Mouse (Mus musculus): ENCODE data around the gene Igtp.
"Not testable (repeated sequence)": the region's sequence is repeated elsewhere in the genome, so short reads cannot be mapped to it uniquely, and the experiment has no call there.

The Igtp gene

DNA sequence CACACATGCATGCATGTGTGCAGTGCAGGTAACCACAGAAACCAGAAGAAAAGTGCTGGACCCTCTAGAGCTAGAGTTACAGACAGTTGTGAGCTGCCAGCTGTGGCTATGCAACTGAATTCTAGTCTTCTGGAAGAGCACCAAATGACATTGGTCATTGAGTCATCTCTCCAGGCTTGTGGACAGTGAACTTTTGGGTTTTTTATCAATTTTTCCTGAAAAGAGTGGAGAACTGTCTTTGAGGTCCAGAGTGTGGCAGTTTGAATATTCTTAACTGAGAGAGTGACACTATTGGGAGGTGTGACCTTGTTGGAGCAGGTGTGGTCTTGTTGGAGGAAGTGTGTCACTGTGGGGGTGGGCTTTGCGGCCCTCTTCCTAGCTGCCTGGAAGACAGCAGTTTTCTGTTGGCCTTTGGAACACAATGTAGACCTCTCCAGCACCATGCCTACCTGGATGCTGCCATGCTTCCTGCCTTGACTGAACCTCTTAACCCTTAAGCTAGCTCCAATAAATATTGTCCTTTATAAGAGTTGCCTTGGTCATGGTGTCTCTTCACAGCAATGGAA lies 11.0 kb downstream of the Igtp start:
- in situ Hi-C loops (cut with MboI; ENCODE audit: low pct_unique_long_range_greater_than_20kb in 1 of 2, low sequenced_read_pairs in 2 of 2, unreplicated experiment in 1 of 2): no loop called here

DNA sequence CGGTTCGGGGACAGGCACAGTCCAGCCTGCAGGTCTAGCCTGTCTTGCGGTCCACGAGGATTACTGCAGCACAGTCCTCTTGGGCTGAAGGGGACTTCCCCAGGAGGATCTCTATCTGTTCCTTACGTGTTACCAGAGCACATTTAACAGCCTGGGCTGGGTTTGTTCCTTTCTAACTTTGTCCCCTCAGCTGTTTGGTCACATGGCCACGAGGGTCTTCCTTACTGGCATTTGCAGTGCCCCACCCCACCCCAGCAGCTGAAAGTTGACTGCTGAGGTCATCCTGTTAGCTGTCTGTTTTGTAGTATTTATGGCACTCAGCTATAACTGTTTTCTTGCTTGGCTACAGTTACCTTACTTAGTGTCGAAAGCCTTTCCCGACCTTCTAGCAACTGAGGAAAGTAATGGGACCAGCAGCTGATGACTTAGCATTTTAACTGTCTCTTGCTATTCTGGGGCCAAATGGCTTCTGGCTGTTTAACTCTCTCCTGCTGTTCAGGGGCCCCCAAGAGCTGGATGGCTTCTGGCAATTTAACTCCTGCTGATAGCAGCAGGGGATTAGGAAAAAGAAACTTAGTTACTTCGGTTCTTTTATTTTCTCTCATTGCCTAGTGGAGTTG lies 11.8 kb downstream of the Igtp start:
- in situ Hi-C loops (cut with MboI; ENCODE audit: low pct_unique_long_range_greater_than_20kb in 1 of 2, low sequenced_read_pairs in 2 of 2, unreplicated experiment in 1 of 2): no loop called here

DNA sequence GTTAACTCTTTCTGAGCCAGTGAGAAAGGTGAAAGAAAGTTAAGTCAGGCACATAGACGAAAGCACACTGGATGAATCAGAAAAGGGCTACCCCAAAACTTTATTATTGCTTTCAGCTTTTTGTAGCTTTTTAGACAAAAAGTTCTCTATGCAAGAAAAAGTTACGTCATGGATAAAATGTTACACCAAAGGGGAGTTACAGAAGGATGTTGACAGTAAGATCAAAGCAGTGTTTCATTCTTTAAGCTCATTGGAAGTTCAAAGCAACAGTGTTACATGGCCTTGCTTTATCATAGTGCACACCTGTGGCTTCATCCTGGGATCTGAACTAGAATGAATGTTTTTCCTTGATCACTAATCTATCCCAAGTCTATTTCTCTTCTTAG lies 12.3 kb downstream of the Igtp start:
- in situ Hi-C loops (cut with MboI; ENCODE audit: low pct_unique_long_range_greater_than_20kb in 1 of 2, low sequenced_read_pairs in 2 of 2, unreplicated experiment in 1 of 2): no loop called here

DNA sequence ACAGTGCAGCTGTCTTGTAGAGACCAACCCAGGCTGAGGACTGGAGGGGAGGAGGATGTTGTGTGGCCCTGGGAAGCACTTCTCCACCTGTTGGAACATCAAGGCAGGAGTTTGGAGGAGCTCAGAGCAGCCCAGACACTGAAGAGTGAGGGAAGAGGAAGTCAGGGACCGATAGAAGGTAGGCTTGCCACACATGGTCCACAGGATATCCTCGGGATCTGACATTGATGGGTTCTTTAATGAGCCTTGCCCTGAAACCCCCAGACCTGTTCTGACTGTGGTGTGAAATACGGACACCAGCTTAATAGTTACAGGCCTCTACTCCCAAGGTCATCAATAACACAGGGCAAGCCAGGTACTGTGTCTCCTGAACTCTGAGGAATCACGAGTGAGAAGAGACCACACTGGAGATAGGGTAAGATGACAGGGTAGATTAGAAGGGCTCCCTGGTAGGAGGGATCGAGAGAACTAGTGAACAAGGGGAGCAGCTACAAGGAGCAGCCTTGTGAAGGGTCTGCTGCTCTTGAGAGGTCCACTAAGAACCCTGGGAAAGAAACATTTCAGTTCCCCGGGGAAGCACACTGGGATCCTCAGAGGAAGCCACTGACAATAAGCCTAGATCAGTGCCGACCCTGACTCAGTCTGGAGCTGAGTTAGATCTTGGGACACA lies 14.5 kb downstream of the Igtp start:
- in situ Hi-C loops (cut with MboI; ENCODE audit: low pct_unique_long_range_greater_than_20kb in 1 of 2, low sequenced_read_pairs in 2 of 2, unreplicated experiment in 1 of 2): no loop called here

DNA sequence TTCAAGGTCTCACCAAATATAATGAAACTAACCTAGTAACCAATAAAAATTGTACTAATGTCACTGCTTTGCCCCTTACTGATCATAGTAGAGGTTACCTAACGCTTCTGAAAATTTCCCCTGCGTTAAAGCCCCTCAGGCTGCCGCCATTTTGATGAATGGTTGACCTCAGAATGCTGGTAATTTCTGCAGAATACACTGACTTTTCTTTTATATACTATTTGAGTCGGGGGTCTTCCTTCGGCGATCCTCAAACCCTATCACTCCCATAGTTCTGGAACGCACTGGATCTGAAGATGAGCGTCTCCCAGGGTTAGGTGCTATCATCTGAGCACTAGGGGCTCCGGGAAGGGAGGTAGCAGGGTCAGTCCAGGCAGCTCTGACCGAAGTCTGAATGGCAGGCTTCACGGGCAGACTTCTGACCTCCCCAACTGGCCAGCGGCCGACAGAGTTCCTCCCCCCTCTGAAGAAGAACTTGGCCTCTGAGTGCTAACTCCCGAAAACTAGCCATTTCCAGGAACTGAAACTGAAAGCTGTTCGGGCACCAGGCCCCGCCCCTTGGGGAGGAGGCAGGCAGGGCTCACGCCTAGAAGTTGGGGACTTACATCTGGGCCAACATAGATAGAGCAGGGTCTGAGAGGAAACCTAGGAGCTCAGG lies 15.2 kb downstream of the Igtp start:
- in situ Hi-C loops (cut with MboI; ENCODE audit: low pct_unique_long_range_greater_than_20kb in 1 of 2, low sequenced_read_pairs in 2 of 2, unreplicated experiment in 1 of 2): no loop called here

DNA sequence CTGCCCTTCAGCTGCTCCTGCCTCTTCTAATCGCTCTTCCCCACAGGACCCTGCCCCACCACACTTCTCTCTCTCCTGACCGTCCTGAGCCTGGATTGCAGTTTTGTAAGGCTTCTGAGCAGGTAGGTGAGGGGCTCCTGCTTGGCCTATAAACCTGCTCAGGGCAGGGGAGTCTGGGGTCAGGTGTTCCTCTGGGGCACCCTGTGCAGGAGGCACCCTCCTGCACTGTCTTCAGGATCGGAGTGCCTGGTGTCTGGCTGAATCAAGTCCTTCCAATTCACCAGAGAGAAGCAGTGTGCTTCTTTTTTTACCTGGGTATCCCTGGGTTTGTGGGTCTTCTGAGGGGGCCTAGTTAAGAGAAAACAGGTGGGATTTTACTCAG lies 15.7 kb downstream of the Igtp start:
- in situ Hi-C loops (cut with MboI; ENCODE audit: low pct_unique_long_range_greater_than_20kb in 1 of 2, low sequenced_read_pairs in 2 of 2, unreplicated experiment in 1 of 2): not testable (repeated sequence)

DNA sequence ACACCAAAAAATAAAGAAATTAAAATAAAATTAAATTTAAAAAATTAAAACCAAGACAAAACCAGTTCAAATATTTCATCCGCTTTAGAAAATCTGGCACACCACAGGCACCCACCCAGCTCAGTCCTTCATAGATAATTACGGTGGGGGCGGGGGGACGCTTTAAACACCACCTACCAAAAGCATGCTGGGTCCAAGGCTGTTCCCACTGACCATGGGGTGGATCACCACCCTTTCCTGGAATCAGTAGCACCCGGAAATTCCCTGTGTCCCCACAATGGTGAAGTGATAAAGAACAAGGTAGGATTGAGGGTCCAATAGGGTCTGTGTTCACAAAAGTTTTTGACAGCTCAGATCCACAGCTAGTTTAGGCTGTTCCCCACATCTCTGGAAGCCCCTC lies 16.5 kb downstream of the Igtp start:
- in situ Hi-C loops (cut with MboI; ENCODE audit: low pct_unique_long_range_greater_than_20kb in 1 of 2, low sequenced_read_pairs in 2 of 2, unreplicated experiment in 1 of 2): no loop called here

DNA sequence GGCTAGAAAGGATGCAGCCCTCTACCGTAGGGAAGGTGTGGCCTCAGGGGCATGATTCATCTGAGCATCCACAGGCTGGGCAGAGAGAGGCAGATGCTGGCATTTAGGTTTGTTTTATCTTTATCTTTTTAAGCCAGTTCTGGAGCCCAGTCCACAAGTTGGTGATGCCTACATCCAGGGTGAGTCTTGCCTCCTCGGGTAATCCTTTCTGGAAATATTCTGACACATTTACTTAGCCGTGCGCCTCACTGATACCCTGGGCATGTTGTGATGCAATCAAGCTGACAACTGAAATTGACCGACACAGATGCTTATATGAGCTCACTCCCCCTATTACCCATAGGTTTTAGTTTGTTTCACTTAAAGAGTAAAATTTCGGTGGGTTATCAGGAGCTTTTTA lies 17.5 kb downstream of the Igtp start:
- in situ Hi-C loops (cut with MboI; ENCODE audit: low pct_unique_long_range_greater_than_20kb in 1 of 2, low sequenced_read_pairs in 2 of 2, unreplicated experiment in 1 of 2): no loop called here

DNA sequence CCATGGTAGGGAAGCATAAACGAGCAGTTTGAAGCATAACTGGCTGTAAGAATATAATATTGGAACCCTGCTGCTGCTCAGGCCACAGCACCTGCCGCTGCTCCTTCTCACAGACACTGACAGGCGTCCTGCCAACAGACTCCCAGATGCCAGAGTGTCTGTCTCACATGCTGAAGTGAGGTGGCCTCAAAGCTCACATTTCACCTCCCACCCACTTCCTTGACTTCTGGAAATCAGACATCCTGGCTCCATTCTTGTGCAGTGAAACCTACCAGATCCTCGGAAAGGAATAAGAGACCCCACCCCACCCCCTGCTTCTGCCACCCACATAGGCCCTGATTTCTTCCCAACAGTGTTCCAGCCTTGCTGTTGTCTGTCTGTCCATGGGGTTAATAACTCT lies 24.4 kb downstream of the Igtp start:
- in situ Hi-C loops (cut with MboI; ENCODE audit: low pct_unique_long_range_greater_than_20kb in 1 of 2, low sequenced_read_pairs in 2 of 2, unreplicated experiment in 1 of 2): no loop called here

DNA sequence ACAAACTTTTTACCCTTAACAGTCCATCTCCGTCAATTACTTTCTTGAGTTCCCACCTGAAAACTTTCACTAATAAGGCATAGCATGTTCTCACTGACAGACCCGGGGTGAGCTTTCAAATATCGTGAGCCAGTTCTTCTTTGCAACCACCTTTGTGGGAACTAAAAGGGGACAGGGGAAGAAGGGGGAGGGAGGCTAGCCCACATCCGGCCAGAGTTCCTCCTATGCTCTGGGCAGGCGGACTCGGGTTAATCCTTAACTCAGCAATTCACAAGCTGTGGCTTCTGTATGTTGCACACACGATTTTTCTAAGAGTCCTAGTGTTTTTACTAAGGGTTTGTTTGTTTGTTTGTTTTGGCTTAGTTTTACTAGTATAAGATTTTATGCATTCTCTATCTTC lies 25.0 kb downstream of the Igtp start:
- in situ Hi-C loops (cut with MboI; ENCODE audit: low pct_unique_long_range_greater_than_20kb in 1 of 2, low sequenced_read_pairs in 2 of 2, unreplicated experiment in 1 of 2): no loop called here

DNA sequence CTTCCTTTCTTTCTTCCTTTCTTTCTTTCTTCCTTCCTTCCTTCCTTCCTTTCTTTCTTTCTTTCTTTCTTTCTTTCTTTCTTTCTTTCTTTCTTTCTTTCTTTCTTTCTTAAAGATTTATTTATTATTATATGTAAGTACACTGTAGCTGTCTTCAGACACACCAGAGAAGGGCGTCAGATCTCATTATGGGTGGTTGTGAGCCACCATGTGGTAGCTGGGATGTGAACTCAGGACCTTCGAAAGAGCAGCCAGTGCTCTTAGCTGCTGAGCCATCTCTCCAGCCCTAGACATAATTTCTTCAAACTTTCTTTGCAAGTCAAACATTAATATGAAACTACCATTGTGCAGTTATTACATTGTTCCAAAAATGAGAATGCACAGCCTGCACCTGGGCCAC lies 25.5 kb downstream of the Igtp start:
- in situ Hi-C loops (cut with MboI; ENCODE audit: low pct_unique_long_range_greater_than_20kb in 1 of 2, low sequenced_read_pairs in 2 of 2, unreplicated experiment in 1 of 2): not testable (repeated sequence)

DNA sequence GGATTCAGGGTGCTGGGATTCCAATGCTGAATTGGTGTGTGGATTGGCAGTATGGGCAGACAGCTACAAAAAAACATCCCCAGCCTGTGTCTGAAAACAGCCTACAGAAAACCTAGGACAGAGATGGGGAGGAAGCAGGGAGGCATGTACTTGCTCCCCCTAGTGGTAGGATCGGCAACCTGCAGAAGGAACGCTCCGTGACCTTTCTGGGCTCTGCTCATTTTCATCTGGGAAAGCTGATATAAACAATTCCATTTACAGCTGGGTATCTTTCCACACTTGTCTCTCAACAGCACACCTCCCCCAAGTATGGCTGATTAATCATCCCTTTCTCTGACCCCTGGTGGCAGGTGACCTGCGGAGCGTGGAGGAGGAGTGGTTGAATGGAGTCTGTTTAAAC lies 26.3 kb downstream of the Igtp start:
- in situ Hi-C loops (cut with MboI; ENCODE audit: low pct_unique_long_range_greater_than_20kb in 1 of 2, low sequenced_read_pairs in 2 of 2, unreplicated experiment in 1 of 2): no loop called here

DNA sequence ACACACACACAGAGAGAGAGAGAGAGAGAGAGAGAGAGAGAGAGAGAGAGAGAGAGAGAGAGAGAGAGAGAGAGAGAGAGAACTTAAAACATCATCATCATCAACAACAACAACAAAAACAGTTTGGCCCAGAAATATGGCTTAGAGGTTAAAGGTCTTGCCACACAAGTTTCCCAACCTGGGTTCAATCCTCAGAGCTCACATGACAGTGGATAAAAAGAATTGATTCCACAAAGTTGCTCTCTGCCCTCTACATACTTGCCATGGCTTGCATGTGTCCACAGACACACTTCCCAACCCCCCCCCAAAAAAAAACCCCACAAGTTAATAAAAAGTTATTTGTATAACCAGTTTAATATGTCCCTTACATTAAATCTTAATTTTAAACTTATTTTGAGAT lies 27.1 kb downstream of the Igtp start:
- in situ Hi-C loops (cut with MboI; ENCODE audit: low pct_unique_long_range_greater_than_20kb in 1 of 2, low sequenced_read_pairs in 2 of 2, unreplicated experiment in 1 of 2): no loop called here

DNA sequence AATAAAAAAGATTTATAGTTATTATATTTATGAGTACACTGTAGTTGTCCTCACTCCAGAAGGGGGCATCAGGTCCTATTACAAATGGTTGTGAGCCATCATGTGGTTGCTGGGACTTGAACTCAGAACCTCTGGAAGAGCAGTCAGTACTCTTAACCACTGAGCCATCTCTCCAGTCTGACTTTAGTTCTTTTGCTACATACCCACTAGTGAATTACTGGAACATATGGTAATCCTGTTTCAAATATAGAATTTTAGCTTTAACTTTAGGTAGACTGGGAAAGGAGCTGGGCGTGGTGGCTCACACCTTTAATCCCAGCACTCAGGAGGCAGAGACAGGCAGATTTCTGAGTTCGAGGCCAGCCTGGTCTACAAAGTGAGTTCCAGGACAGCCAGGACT lies 28.7 kb downstream of the Igtp start:
- in situ Hi-C loops (cut with MboI; ENCODE audit: low pct_unique_long_range_greater_than_20kb in 1 of 2, low sequenced_read_pairs in 2 of 2, unreplicated experiment in 1 of 2): not testable (repeated sequence)

DNA sequence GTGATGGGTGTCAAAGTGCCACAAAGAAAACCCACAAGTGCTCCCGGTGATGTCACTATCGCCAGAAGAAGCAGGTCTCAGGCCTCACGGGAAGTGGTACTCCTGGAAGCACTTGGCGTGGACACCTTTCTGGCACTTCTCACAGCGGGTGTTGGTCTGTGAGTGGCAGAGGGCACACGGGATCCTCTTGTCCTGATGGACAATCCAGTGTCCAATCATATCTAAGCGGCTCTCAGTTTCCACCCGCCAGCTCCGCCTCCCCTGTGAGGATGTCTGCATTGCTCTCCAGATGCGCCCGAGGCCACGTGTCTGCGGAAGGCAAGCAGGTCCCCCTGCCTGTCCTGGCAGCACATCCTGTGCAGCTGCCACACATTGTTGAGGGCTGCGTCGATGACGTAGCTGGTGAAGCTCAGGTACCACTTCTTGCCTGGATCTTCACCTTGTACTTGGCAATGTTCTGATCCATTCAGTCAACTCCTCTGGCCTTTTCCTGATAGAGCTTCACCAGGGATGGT lies 31.1 kb downstream of the Igtp start:
- in situ Hi-C loops (cut with MboI; ENCODE audit: low pct_unique_long_range_greater_than_20kb in 1 of 2, low sequenced_read_pairs in 2 of 2, unreplicated experiment in 1 of 2): no loop called here

DNA sequence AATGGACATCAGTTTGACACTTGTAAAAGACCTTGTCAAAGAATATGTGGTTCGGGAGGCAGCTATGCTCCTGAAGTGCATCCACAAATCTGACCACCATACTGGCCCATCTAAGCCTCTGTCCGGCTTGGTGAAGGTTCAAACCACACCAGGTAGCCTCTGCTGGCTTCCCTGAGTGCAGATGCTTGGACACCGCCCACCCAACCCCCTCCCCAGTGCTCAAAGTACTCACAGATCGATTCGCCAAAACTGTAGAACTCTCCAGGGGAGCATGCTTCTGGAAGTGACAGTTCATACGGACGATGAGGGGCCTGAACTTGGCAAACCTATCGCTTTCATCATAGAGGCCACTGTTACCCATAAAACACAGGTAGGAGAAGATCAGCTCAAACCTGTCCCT lies 31.8 kb downstream of the Igtp start:
- in situ Hi-C loops (cut with MboI; ENCODE audit: low pct_unique_long_range_greater_than_20kb in 1 of 2, low sequenced_read_pairs in 2 of 2, unreplicated experiment in 1 of 2): no loop called here

DNA sequence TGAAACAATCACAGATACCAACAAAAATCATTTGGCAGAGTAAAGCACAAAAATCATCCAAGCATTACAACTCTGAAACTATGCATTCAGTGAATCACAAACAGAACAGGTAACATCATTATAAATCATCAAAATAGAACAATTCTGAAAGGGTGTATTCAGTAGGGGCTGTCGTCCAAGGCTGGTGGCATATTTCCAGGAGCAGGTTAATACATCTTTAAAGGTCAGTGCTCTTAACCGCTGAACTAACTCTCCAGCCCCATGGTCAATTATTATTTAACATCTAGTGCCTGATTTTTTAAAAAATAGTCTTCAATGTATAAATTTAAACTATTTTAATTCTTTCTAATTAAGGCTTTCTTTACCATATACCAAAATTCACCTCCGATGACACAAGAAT lies 35.2 kb downstream of the Igtp start:
- in situ Hi-C loops (cut with MboI; ENCODE audit: low pct_unique_long_range_greater_than_20kb in 1 of 2, low sequenced_read_pairs in 2 of 2, unreplicated experiment in 1 of 2): not testable (repeated sequence)

DNA sequence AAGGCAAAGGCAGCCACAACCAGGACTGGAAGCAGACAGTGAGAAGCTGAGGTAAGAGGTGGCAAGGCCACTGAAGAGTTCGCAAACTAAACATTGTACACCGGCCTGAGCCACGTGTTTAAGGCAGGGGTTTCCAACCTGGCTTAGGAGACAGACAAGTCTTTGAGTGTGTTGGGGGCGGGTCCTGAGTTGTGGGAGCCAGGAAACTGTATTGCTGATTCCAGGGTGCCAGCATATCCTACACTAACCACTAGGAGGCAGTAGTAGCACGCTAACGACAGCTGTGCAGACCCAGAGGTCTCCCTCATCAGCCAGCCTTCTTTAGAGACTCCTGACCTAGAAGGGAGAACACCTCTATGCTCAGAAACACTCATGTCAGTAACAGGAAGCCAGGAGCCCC lies 35.8 kb downstream of the Igtp start:
- in situ Hi-C loops (cut with MboI; ENCODE audit: low pct_unique_long_range_greater_than_20kb in 1 of 2, low sequenced_read_pairs in 2 of 2, unreplicated experiment in 1 of 2): no loop called here

DNA sequence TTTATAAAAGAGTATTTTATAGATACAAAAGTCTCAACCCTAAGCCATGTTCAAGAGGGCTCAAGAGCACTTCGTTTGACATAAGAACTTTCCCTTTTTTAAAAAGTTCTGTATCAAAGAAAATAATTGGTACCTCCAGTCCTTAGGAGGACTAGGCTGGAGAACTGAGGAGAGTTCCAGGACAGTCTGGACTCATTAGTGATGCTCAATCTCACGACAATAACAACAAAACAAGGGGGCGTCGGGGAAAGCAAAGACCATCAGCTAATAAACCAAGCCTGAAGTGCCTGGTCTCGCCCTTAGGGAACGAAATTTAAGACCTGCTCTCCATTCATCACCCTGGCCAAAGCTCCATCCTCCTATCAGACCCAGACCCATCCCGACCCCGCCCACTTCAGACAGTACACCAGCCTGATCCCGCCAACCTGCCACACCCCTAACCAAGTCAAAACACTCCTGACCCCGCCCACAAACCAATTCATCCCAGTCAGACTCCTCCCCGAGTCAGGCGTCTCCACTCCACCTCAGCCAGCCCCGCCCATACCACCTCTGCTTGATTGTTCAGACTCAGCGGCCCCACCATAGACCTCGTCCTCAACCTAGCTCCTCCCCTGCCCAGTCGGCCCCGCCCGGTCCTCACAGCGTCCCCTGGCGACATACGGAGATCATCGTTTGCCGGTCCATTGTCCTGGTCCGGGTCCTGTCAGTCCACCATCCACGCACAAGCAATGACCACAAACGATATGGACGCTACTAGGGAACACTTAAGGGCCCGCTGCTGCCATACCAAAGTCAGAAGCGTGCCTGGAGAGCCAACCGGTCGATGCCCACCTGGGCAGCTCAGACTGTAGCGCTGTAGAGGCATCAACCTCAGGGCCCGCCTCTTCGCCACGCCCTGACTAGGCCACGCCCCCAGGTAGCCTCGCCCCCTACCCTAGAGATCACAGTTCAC lies 39.8 kb downstream of the Igtp start:
- in situ Hi-C loops (cut with MboI; ENCODE audit: low pct_unique_long_range_greater_than_20kb in 1 of 2, low sequenced_read_pairs in 2 of 2, unreplicated experiment in 1 of 2): no loop called here

All from mouse embryonic stem cell (cell line).